Mouse (Mus musculus): ENCODE measurements around the gene Rpl7l1.

GRCm38 (mm10) chr17:46817734-46818158 lies 35.3 kb upstream of the Rpl7l1 start:
- TF ChIP-seq POLR2A (IDR thresholded peaks at IDR 0.05; ENCODE audit: low read depth, low read length) = no peak
- TF ChIP-seq CTCF (IDR thresholded peaks at IDR 0.05; ENCODE audit: extremely low read depth, insufficient read depth, insufficient read length, insufficient replicate concordance) = no peak
